Mouse (Mus musculus) midbrain, postnatal 0 days (tissue): ENCODE data around the gene Enox2. TPM values are rescaled to one million over a fixed set of nuclear protein-coding genes. Genes with fewer than 3 reads are reported as not detected.
"Not testable (repeated sequence)": the region's sequence is repeated elsewhere in the genome, so short reads cannot be mapped to it uniquely, and the experiment has no call there.

Experiments
- ATAC-seq: fragments of 200-750 bp; cut with Nextera tagmentation; 2 replicates; pipeline ENCODE4 v1.8.0; 2017; ENCODE audit warnings: moderate number of reproducible peaks, mild to moderate bottlenecking, moderate TSS enrichment, moderate library complexity; ENCODE audit not compliant: low FRiP score
- DNase-seq: peaks from one replicate; pipeline ENCODE4 v3.0.0-alpha.2; 2015; ENCODE audit warnings: low spot score
- H3K27ac ChIP-seq: fragments of 300-500 bp; sonication (generic); 2 replicates; pipeline ENCODE4 v1.5.1; 2014; ENCODE audit warnings: low read depth, mild to moderate bottlenecking, low read length, mixed read lengths
- H3K27me3 ChIP-seq: fragments of 300-500 bp; sonication (generic); 2 replicates; pipeline ENCODE4 v1.6.1; 2014; ENCODE audit warnings: low read length, control low read depth, mixed read lengths; ENCODE audit not compliant: insufficient read depth
- H3K36me3 ChIP-seq: fragments of 300-500 bp; sonication (generic); 2 replicates; pipeline ENCODE4 v1.6.1; 2014; ENCODE audit warnings: low read length, control low read depth, mixed read lengths; ENCODE audit not compliant: insufficient read depth
- H3K4me1 ChIP-seq: fragments of 300-500 bp; sonication (generic); 2 replicates; pipeline ENCODE4 v1.6.1; 2014; ENCODE audit warnings: mild to moderate bottlenecking, control low read depth, antibody characterized with exemption, low read length, mixed read lengths; ENCODE audit not compliant: insufficient read depth
- H3K4me2 ChIP-seq: fragments of 300-500 bp; sonication (generic); 2 replicates; pipeline ENCODE4 v1.6.1; 2014; ENCODE audit warnings: low read depth, mild to moderate bottlenecking, low read length, mixed read lengths; ENCODE audit not compliant: poor library complexity, severe bottlenecking
- H3K4me3 ChIP-seq: fragments of 300-500 bp; sonication (generic); 2 replicates; pipeline ENCODE4 v1.5.1; 2014; ENCODE audit warnings: low read depth, mild to moderate bottlenecking, low read length, moderate library complexity
- H3K9ac ChIP-seq: fragments of 300-500 bp; sonication (generic); replicated peaks from 2 replicates; pipeline ENCODE4 v1.6.1; 2014; ENCODE audit warnings: mild to moderate bottlenecking, low read length, moderate library complexity, mixed read lengths; ENCODE audit not compliant: poor library complexity, severe bottlenecking
- H3K9me3 ChIP-seq: fragments of 300-500 bp; sonication (generic); 2 replicates; pipeline ENCODE4 v1.6.1; 2016; ENCODE audit warnings: low read length, control low read depth
- CTCF ChIP-seq: IDR thresholded peaks from 2 replicates; pipeline ENCODE4 v1.5.1; 2016; ENCODE audit warnings: antibody characterized with exemption, mild to moderate bottlenecking
- WGBS: fragments of 180-500 bp; shearing (Covaris S2); extraction: QIAGEN DNeasy Blood & Tissue Kit; methylation state at CpG from one replicate; pipeline ENCODE4 v1.1.7; 2014; 5-methylcytosine and 5-hydroxymethylcytosine counted together
- polyA plus RNA-seq: library from polyadenylated mRNA; unstranded; fragments of >200 nt; fragmentation: Nextera tagmentation; extraction: Ambion mirVana; gene quantifications from 2 replicates; pipeline ENCODE4 v1.2.1, GENCODE M21; 2015
- total RNA-seq: library from RNA; depleted of rRNA; stranded (reverse); fragments of >200 nt; gene quantifications from 2 replicates; pipeline ENCODE4 v1.2.3, GENCODE M21; 2014

The Enox2 gene
- total and polyA plus RNA-seq, 2 experiments from 2014 or later, result 5.3 to 5.8 TPM

GRCm38 (mm10) chrX:49154280-49154679, 133.8 kb downstream of the Enox2 start:
- no peaks in the 10 kb centered on the region for H3K9me3 ChIP-seq
- WGBS, result 67% methylated on average over 2 of the region's 2 CpGs
- H3K9ac ChIP-seq, result no peak overlapping the region
- no peaks in the 10 kb centered on the region for H3K27me3 ChIP-seq
- no peak overlapping the region for H3K27ac ChIP-seq
- TF ChIP-seq CTCF, result no peak
- no peak overlapping the region for H3K4me3 ChIP-seq
- no peaks in the 10 kb centered on the region for H3K4me1 ChIP-seq
- H3K36me3 ChIP-seq, result no peaks in the 10 kb centered on the region
- no peak for DNase-seq
- no peak overlapping the region for H3K4me2 ChIP-seq
- ATAC-seq, result no peak

DNA sequence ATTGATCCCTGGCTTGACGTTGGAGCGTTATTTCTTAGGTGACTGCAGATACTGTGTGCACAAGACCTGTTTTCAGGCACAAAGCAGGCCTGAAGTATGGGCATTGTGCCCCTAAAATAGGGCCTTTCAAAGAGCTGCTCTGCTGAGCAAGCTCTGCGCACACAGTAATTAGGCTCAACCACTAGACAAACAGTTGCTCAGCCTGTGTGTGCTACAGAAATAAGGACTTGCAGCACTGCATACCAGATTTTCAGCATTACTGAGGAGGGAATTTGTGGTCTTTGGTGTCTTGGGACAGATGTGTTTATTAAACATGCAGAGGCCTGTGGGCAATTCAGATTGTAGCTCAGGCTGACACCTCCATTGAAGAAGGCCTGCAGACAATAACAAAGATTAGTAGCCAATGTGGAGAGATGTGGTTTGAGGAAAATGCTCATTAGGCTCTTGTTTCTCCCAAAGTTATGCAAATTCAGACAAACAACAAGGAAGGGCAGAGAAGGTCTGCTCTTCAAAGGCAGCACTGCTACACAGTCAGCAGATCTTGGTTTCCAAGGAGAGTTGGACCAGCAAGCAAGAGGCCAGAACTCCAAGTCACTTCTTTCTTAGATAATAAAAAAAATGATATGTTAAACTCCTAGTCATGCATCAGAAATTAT, 163.2 kb downstream of the Enox2 start:
- H3K4me1 ChIP-seq, result no peaks in the 10 kb centered on the region
- 41% methylated on average over 3 of the region's 3 CpGs for WGBS
- no peaks in the 10 kb centered on the region for H3K36me3 ChIP-seq
- no peak for ATAC-seq
- H3K4me3 ChIP-seq, result no peak overlapping the region
- no peak overlapping the region for H3K27ac ChIP-seq
- no peak overlapping the region for H3K4me2 ChIP-seq
- H3K9me3 ChIP-seq, result no peaks in the 10 kb centered on the region
- H3K27me3 ChIP-seq, result no peaks in the 10 kb centered on the region
- peak; percentile 1 for DNase-seq
- no peak overlapping the region for H3K9ac ChIP-seq
- TF ChIP-seq CTCF, result no peak

- ATAC-seq, result no peak
- no peak for TF ChIP-seq CTCF
- H3K9ac ChIP-seq, result no peak overlapping the region
Measured at GRCm38 (mm10) chrX:49116465-49116864, 171.6 kb downstream of the Enox2 start.

DNA sequence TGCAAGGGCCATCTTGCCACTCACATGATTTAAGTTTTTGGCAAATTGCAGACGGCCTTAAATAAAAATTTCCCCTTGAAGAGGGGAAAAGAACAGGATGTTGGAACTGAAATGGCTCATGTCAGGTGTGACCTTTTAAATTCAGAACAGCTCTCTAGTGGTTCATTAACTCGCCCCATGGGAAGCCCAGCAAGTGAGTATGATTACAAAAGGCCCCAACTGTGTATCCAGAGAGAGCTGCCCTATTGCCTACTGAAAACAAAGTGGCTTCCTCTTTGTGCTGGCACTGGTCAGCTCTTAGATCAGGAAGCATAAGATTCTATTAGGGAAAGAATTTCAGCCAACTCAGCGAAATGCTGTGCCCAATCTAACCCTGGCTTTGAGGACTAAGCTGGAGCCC, 175.6 kb downstream of the Enox2 start:
- no peak overlapping the region for H3K4me3 ChIP-seq
- no peaks in the 10 kb centered on the region for H3K27me3 ChIP-seq
- ATAC-seq (no peak), DNase-seq (peak; percentile 1)
- no peaks in the 10 kb centered on the region for H3K4me1 ChIP-seq
- no peak for TF ChIP-seq CTCF
- WGBS, result 29% methylated on average over 3 of the region's 3 CpGs
- H3K36me3 ChIP-seq, result no peaks in the 10 kb centered on the region
- H3K27ac ChIP-seq, result no peak overlapping the region
- no peak overlapping the region for H3K4me2 ChIP-seq
- H3K9me3 ChIP-seq, result no peaks in the 10 kb centered on the region
- no peak overlapping the region for H3K9ac ChIP-seq

More at GRCm38 (mm10) chrX:49116465-49116864, 171.6 kb downstream of the Enox2 start:
- Histone ChIP-seq H3K4me1 (no peaks in the 10 kb centered on the region), H3K27me3 (no peaks in the 10 kb centered on the region), H3K4me2 (no peak overlapping the region), H3K27ac (no peak overlapping the region), H3K4me3 (no peak overlapping the region), H3K36me3 (no peaks in the 10 kb centered on the region), H3K9me3 (no peaks in the 10 kb centered on the region)
- DNase-seq, result no peak
- WGBS, result 78% methylated on average over 3 of the region's 3 CpGs

GRCm38 (mm10) chrX:49100542-49100941, 187.5 kb downstream of the Enox2 start:
- not testable (repeated sequence) for H3K27ac ChIP-seq, H3K9me3 ChIP-seq, H3K4me1 ChIP-seq, DNase-seq, H3K4me2 ChIP-seq, H3K27me3 ChIP-seq, H3K36me3 ChIP-seq, ATAC-seq, H3K4me3 ChIP-seq, H3K9ac ChIP-seq
- 93% methylated on average over 1 of the region's 1 CpGs for WGBS

- ATAC-seq (no peak), DNase-seq (no peak)
- H3K27me3 ChIP-seq, result no peaks in the 10 kb centered on the region
Measured at GRCm38 (mm10) chrX:49096249-49096648, 191.8 kb downstream of the Enox2 start.

More at GRCm38 (mm10) chrX:49096249-49096648, 191.8 kb downstream of the Enox2 start:
- H3K9me3 ChIP-seq, result no peaks in the 10 kb centered on the region
- 71% methylated on average over 2 of the region's 2 CpGs for WGBS
- no peak overlapping the region for H3K4me3 ChIP-seq
- TF ChIP-seq CTCF, result no peak
- H3K4me2 ChIP-seq, result no peak overlapping the region
- H3K4me1 ChIP-seq, result no peaks in the 10 kb centered on the region
- H3K9ac ChIP-seq, result no peak overlapping the region
- H3K36me3 ChIP-seq, result no peaks in the 10 kb centered on the region
- no peak overlapping the region for H3K27ac ChIP-seq
